In genomic region chr19:46515287-46515821, GRCm38 (mm10) we compare ENCODE assay signal across 22 mouse cellular contexts. TPM values are rescaled to one million over a fixed set of nuclear protein-coding genes. Genes with fewer than 3 reads are reported as not detected.
DNase-seq lines count a peak whose midpoint lies in the region; ATAC-seq lines count a peak whose summit lies in the region.
"Had no signal": no experiment of that assay in that cellular context is flagged by ENCODE, and none has a peak within 500 bp of the region (broad histone marks: within the 10 kb centered on the region; RNA-seq: fewer than 3 reads in every experiment).

No protein-coding gene starts in this region.

- 86% methylated on average over 24 of the region's 24 CpGs for WGBS in kidney, embryonic 15.5 days
- 95% methylated on average over 24 of the region's 24 CpGs for WGBS in neural tube, embryonic 12.5 days

- 0 out of 2 replicates have a peak overlapping the region, but pooled peaks have one; percentile 2 for H3K27ac ChIP-seq in kidney, embryonic 15.5 days
- H3K27ac ChIP-seq in neural tube, embryonic 12.5 days: no peak overlapping the region
- H3K27ac ChIP-seq: embryonic facial prominence, embryonic 15.5 days; hindbrain, embryonic 13.5 days; limb, embryonic 15.5 days; liver, embryonic 15.5 days; midbrain, embryonic 15.5 days; stomach, postnatal 0 days had no signal

- H3K4me2 ChIP-seq in kidney, embryonic 15.5 days: no peak overlapping the region
- H3K4me2 ChIP-seq in neural tube, embryonic 12.5 days (replicated peaks): no peak overlapping the region
- H3K4me2 ChIP-seq: embryonic facial prominence, embryonic 15.5 days; heart, embryonic 11.5 days; hindbrain, embryonic 13.5 days; limb, embryonic 15.5 days; liver, embryonic 15.5 days; midbrain, embryonic 15.5 days had no signal

- peaks cover 73% of the 10 kb centered on the region for H3K36me3 ChIP-seq in kidney, embryonic 15.5 days
- peaks cover 48% of the 10 kb centered on the region for H3K36me3 ChIP-seq in neural tube, embryonic 12.5 days

- no peak for ATAC-seq in kidney, embryonic 15.5 days (replicated peaks; ENCODE audit: low FRiP score)
- no peak for ATAC-seq in neural tube, embryonic 12.5 days (ENCODE audit: low FRiP score, low read depth)
- ATAC-seq: activated CD4-positive, CD25-positive, alpha-beta regulatory T cell, adult 4 months; inflammation-experienced regulatory T-cells, adult 6 months; midbrain, embryonic 15.5 days had no signal

- peak; percentile 32 for DNase-seq in cerebellum, adult 11-12 months
- no peak for DNase-seq in cerebellum, postnatal 4 days (ENCODE audit: low spot score in 2 of 2)
- no peak for DNase-seq in kidney, adult 9 months
- no peak for DNase-seq in neural tube, embryonic 10.5 days (ENCODE audit: extremely low spot score, low spot score)
- no peak for DNase-seq in spleen, postnatal 4 days (ENCODE audit: low spot score in 2 of 2)
- DNase-seq: cerebellum, postnatal 14 days; heart, postnatal 10 days; lung, postnatal 10 days; right cerebral cortex, postnatal 4 days had no signal

- no peak overlapping the region for H3K9ac ChIP-seq in kidney, embryonic 15.5 days
- H3K9ac ChIP-seq in neural tube, embryonic 12.5 days: no peak overlapping the region
- H3K9ac ChIP-seq: embryonic facial prominence, embryonic 15.5 days; hindbrain, embryonic 13.5 days; limb, embryonic 15.5 days; liver, embryonic 15.5 days; midbrain, embryonic 15.5 days had no signal

- H3K9me3 ChIP-seq in kidney, embryonic 15.5 days (replicated peaks): no peaks in the 10 kb centered on the region
- no peaks in the 10 kb centered on the region for H3K9me3 ChIP-seq in neural tube, embryonic 12.5 days
- H3K9me3 ChIP-seq: embryonic facial prominence, embryonic 15.5 days; G1E; hindbrain, embryonic 13.5 days; limb, embryonic 15.5 days; liver, embryonic 15.5 days; megakaryocyte, embryonic 14.5 days; midbrain, embryonic 15.5 days had no signal

- no peaks in the 10 kb centered on the region for H3K27me3 ChIP-seq in kidney, embryonic 15.5 days
- no peaks in the 10 kb centered on the region for H3K27me3 ChIP-seq in neural tube, embryonic 12.5 days (replicated peaks)
- H3K27me3 ChIP-seq: embryonic facial prominence, embryonic 15.5 days; hindbrain, embryonic 13.5 days; limb, embryonic 15.5 days; liver, embryonic 15.5 days; megakaryocyte, embryonic 14.5 days; midbrain, embryonic 15.5 days had no signal

- no peak overlapping the region for H3K4me3 ChIP-seq in kidney, embryonic 15.5 days (replicated peaks)
- peak overlapping the region; percentile 1; the same call in 1 of the 2 replicates for H3K4me3 ChIP-seq in neural tube, embryonic 12.5 days
- H3K4me3 ChIP-seq: embryonic facial prominence, embryonic 15.5 days; hindbrain, embryonic 13.5 days; limb, embryonic 15.5 days; liver, embryonic 15.5 days; megakaryocyte, embryonic 14.5 days; midbrain, embryonic 15.5 days had no signal

- peaks cover 71% of the 10 kb centered on the region for H3K4me1 ChIP-seq in kidney, embryonic 15.5 days
- H3K4me1 ChIP-seq in neural tube, embryonic 12.5 days: peaks cover 26% of the 10 kb centered on the region

RNA-seq across cellular contexts. Expression of gene Trim8, which starts 13.9 kb away (rescaled TPM):
- polyA plus RNA-seq in kidney, embryonic 15.5 days (2015; fragmentation: Nextera tagmentation; extraction: Ambion mirVana): 24.6 and 28.7 TPM in 2 replicates
- polyA plus RNA-seq in neural tube, embryonic 12.5 days (2016; fragmentation: Nextera tagmentation; extraction: Ambion mirVana): 39.1 and 43.0 TPM in 2 replicates

RNA-seq across cellular contexts. Expression of gene Arl3, which starts 57.6 kb away (rescaled TPM):
- 143 and 145 TPM in 2 replicates for polyA plus RNA-seq in kidney, embryonic 15.5 days (2015; fragmentation: Nextera tagmentation; extraction: Ambion mirVana)
- polyA plus RNA-seq in neural tube, embryonic 12.5 days (2016; fragmentation: Nextera tagmentation; extraction: Ambion mirVana): 190 and 194 TPM in 2 replicates

RNA-seq across cellular contexts. Expression of gene Sfxn2, which starts 57.8 kb away (rescaled TPM):
- polyA plus RNA-seq in kidney, embryonic 15.5 days (2015; fragmentation: Nextera tagmentation; extraction: Ambion mirVana): 32.9 and 33.0 TPM in 2 replicates
- 11.4 and 12.2 TPM in 2 replicates for polyA plus RNA-seq in neural tube, embryonic 12.5 days (2016; fragmentation: Nextera tagmentation; extraction: Ambion mirVana)
